Mouse (Mus musculus) right cerebral cortex, postnatal 4 days (tissue): Measurements from ENCODE around the gene Cdh15.

Source experiments
- DNase-seq: peaks from one replicate; pipeline ENCODE4 v3.0.0-alpha.2; 2022

Cdh15 gene

GRCm38 (mm10) chr8:122896317-122896716 lies 48.6 kb downstream of the Cdh15 start:
- DNase-seq: no peak

- DNase-seq: no peak
Observed at GRCm38 (mm10) chr8:122897200-122897599, 49.4 kb downstream of the Cdh15 start.

GRCm38 (mm10) chr8:122898018-122898417 lies 50.3 kb downstream of the Cdh15 start:
- DNase-seq: no peak

- no peak for DNase-seq
Observed at GRCm38 (mm10) chr8:122898473-122898872, 50.7 kb downstream of the Cdh15 start.

- DNase-seq: no peak
Observed at GRCm38 (mm10) chr8:122899085-122899484, 51.3 kb downstream of the Cdh15 start.

GRCm38 (mm10) chr8:122901476-122901875 lies 53.7 kb downstream of the Cdh15 start:
- DNase-seq: no peak

- DNase-seq: no peak
Observed at GRCm38 (mm10) chr8:122901892-122902515, 54.2 kb downstream of the Cdh15 start.

GRCm38 (mm10) chr8:122902581-122902980 lies 54.8 kb downstream of the Cdh15 start:
- no peak for DNase-seq

GRCm38 (mm10) chr8:122903002-122903401 lies 55.2 kb downstream of the Cdh15 start:
- no peak for DNase-seq

GRCm38 (mm10) chr8:122904496-122904895 lies 56.7 kb downstream of the Cdh15 start:
- DNase-seq: no peak

- no peak for DNase-seq
Observed at GRCm38 (mm10) chr8:122905346-122905745, 57.6 kb downstream of the Cdh15 start.

GRCm38 (mm10) chr8:122906463-122907021 lies 58.8 kb downstream of the Cdh15 start:
- peak; percentile 77 for DNase-seq

GRCm38 (mm10) chr8:122912150-122912549 lies 64.4 kb downstream of the Cdh15 start:
- DNase-seq: no peak

- no peak for DNase-seq
Observed at GRCm38 (mm10) chr8:122912871-122913270, 65.1 kb downstream of the Cdh15 start.

- no peak for DNase-seq
Observed at GRCm38 (mm10) chr8:122916766-122917165, 69.0 kb downstream of the Cdh15 start.
